In genomic region chr17:35064951-35065947, GRCm38 (mm10) we compare ENCODE assay signal across 8 mouse cellular contexts. TPM values are rescaled to one million over a fixed set of nuclear protein-coding genes. Genes with fewer than 3 reads are reported as not detected.
DNase-seq lines count a peak whose midpoint lies in the region; ATAC-seq and TF ChIP-seq lines count a peak whose summit lies in the region.

Gene Ly6g6c, plus strand, starts transcription at chr17:35065388.

- H3K4me1 ChIP-seq in kidney, adult 2 months (ENCODE audit: control insufficient read depth, insufficient read depth, low read length): no peaks in the 10 kb centered on the region; the same call in 1 of the 2 replicates
- peaks cover 29% of the 10 kb centered on the region for H3K4me1 ChIP-seq in lung, embryonic 15.5 days

- H3K9ac ChIP-seq in lung, embryonic 15.5 days: peak within 1 kb of the TSS; percentile 7

- 9% methylated on average over 48 of the region's 48 CpGs for WGBS in kidney, adult 2 months
- 3% methylated on average over 48 of the region's 48 CpGs for WGBS in lung, embryonic 15.5 days

- no peak for TF ChIP-seq POLR2A in kidney, adult 2 months (IDR thresholded peaks at IDR 0.05; ENCODE audit: low read depth, low read length)

- H3K4me2 ChIP-seq in lung, embryonic 15.5 days: peak within 1 kb of the TSS; percentile 71

- H3K27ac ChIP-seq in kidney, adult 2 months (ENCODE audit: insufficient read depth, low read depth, low read length): peak within 1 kb of the TSS; percentile 65
- peak within 1 kb of the TSS; percentile 91 for H3K27ac ChIP-seq in lung, embryonic 15.5 days

- TF ChIP-seq CTCF in kidney, adult 2 months (conservative IDR thresholded peaks at IDR 0.05; ENCODE audit: insufficient read depth, insufficient read length, low read depth, low read length): no peak

- no peaks in the 10 kb centered on the region for H3K36me3 ChIP-seq in kidney, adult 2 months (ENCODE audit: control insufficient read depth, insufficient read depth, low read length)
- H3K36me3 ChIP-seq in lung, embryonic 15.5 days: peaks cover 20% of the 10 kb centered on the region

- H3K27me3 ChIP-seq in kidney, adult 2 months (replicated peaks; ENCODE audit: control insufficient read depth, insufficient read depth, low read length): no peaks in the 10 kb centered on the region
- peaks cover 13% of the 10 kb centered on the region for H3K27me3 ChIP-seq in lung, embryonic 15.5 days

- DNase-seq in adrenal gland, postnatal 14 days: peak; percentile 66
- no peak for DNase-seq in adrenal gland, adult 8-10 months
- peak; percentile 51 to 55 for DNase-seq in cerebellum, postnatal 10 days
- DNase-seq in gonadal fat pad, adult 2 months (ENCODE audit: low read depth): peak; percentile 86
- peak; percentile 83 for DNase-seq in kidney, adult 2 months
- DNase-seq in retina, embryonic 14.5 days (ENCODE audit: low spot score): peak; percentile 53
- DNase-seq in layer of hippocampus, postnatal 36 days: no peak

- peak within 1 kb of the TSS; percentile 47 for H3K4me3 ChIP-seq in kidney, adult 2 months (ENCODE audit: insufficient read depth, low read depth, low read length)
- peak within 1 kb of the TSS; percentile 38 for H3K4me3 ChIP-seq in lung, embryonic 15.5 days

- peak; percentile 82 for ATAC-seq in lung, embryonic 15.5 days (ENCODE audit: borderline replicate concordance, extremely low read depth, low FRiP score, low TSS enrichment)

- H3K9me3 ChIP-seq in lung, embryonic 15.5 days: no peaks in the 10 kb centered on the region

RNA-seq across cellular contexts. Expression of gene Ly6g6c, which starts in this region (rescaled TPM):
- total RNA-seq in adrenal gland, postnatal 14 days (2021): not detected in 2 replicates
- total RNA-seq in adrenal gland, adult 8-10 months (2022): not detected
- 0.61 and 0.66 TPM in 2 replicates for polyA plus RNA-seq in gonadal fat pad, adult 2 months (2012; rRNA removed)
- polyA plus RNA-seq in kidney, adult 2 months (2012; rRNA removed): 0.13 and 0.16 TPM in 2 replicates
- polyA plus RNA-seq in lung, embryonic 15.5 days (2015; fragmentation: Nextera tagmentation; extraction: Ambion mirVana): 0.36 and 0.39 TPM in 2 replicates
- total RNA-seq in layer of hippocampus, postnatal 36 days (2021): not detected

Comparison
In these comparisons a context has a peak if more than half of its experiments do, and no peak if none do; other contexts are left out.
1. Peak in DNase-seq in adrenal gland, postnatal 14 days; RNA of the gene not detected or under 1 TPM.
2. Peak in DNase-seq in gonadal fat pad, adult 2 months; RNA of the gene not detected or under 1 TPM.
3. Peak in DNase-seq, H3K4me3 ChIP-seq and H3K27ac ChIP-seq in kidney, adult 2 months; RNA of the gene not detected or under 1 TPM.
4. Peak in ATAC-seq, H3K4me3 ChIP-seq, H3K27ac ChIP-seq, H3K9ac ChIP-seq and H3K4me2 ChIP-seq in lung, embryonic 15.5 days; RNA of the gene not detected or under 1 TPM.
5. DNase-seq: peak in cerebellum, postnatal 10 days (2 of 2) and retina, embryonic 14.5 days (single experiment); none in adrenal gland, adult 8-10 months (single experiment) and layer of hippocampus, postnatal 36 days (0 of 2).